Mouse (Mus musculus) bone marrow macrophage, adult 2 months (primary cell): ENCODE results near the gene Tdrd9.

Source experiments
- CTCF ChIP-seq: IDR thresholded peaks from 2 replicates; pipeline ENCODE4 v1.5.1; 2012; ENCODE audit warnings: low read depth, mild to moderate bottlenecking, low read length, moderate library complexity
- POLR2A ChIP-seq: IDR thresholded peaks from 2 replicates; pipeline ENCODE4 v1.6.1; 2012; ENCODE audit warnings: mild to moderate bottlenecking, low read depth, low read length, borderline replicate concordance

GRCm38 (mm10) chr12:112086726-112087125, 115.4 kb downstream of the Tdrd9 start:
- TF ChIP-seq CTCF, result no peak
- no peak for TF ChIP-seq POLR2A
